Mouse (Mus musculus): Measurements from ENCODE around the gene Eif4enif1. TPM values are rescaled to one million over a fixed set of nuclear protein-coding genes. Genes with fewer than 3 reads are reported as not detected.
"Not testable (repeated sequence)": the region's sequence is repeated elsewhere in the genome, so short reads cannot be mapped to it uniquely, and the experiment has no call there.

Gene Eif4enif1
- 10 to 100 TPM; 53.7 to 60.1 TPM for total RNA-seq (2021)

GRCm38 (mm10) chr11:3202231-3202701 is at the start of gene Eif4enif1:
Eif4enif1 (plus strand) TSS chr11:3202392.
- intact Hi-C loops (cut with DNase I) = no loop called here
- DNase-seq = peak; percentile 95 to 96

GRCm38 (mm10) chr11:3153666-3154397 is 48.4 kb upstream of the Eif4enif1 start:
- peak; percentile 61 for DNase-seq

GRCm38 (mm10) chr11:3156991-3157390 is 45.2 kb upstream of the Eif4enif1 start:
- DNase-seq; intact Hi-C loops (cut with DNase I): not testable (repeated sequence)

More at GRCm38 (mm10) chr11:3153666-3154397, 48.4 kb upstream of the Eif4enif1 start:
- intact Hi-C loops (cut with DNase I) = not testable (repeated sequence)

GRCm38 (mm10) chr11:3157996-3158395 is 44.2 kb upstream of the Eif4enif1 start:
- DNase-seq; intact Hi-C loops (cut with DNase I): not testable (repeated sequence)

- intact Hi-C loops (cut with DNase I); DNase-seq: not testable (repeated sequence)
Observed at GRCm38 (mm10) chr11:3158800-3159199, 43.4 kb upstream of the Eif4enif1 start.

- peak; percentile 59 to 63 for DNase-seq
- intact Hi-C loops (cut with DNase I) = not testable (repeated sequence)
Observed at GRCm38 (mm10) chr11:3161370-3161769, 40.8 kb upstream of the Eif4enif1 start.

- peak; percentile 63 to 66 for DNase-seq
Observed at GRCm38 (mm10) chr11:3162236-3162897, 39.8 kb upstream of the Eif4enif1 start.

GRCm38 (mm10) chr11:3163122-3163521 is 39.1 kb upstream of the Eif4enif1 start:
- intact Hi-C loops (cut with DNase I) = not testable (repeated sequence)
- DNase-seq = peak in 1 of 2 experiments; percentile 55

More at GRCm38 (mm10) chr11:3162236-3162897, 39.8 kb upstream of the Eif4enif1 start:
- intact Hi-C loops (cut with DNase I) = not testable (repeated sequence)

GRCm38 (mm10) chr11:3163661-3164060 is 38.5 kb upstream of the Eif4enif1 start:
- peak; percentile 52 to 57 for DNase-seq
- intact Hi-C loops (cut with DNase I) = not testable (repeated sequence)

GRCm38 (mm10) chr11:3165210-3165782 is 36.9 kb upstream of the Eif4enif1 start:
- intact Hi-C loops (cut with DNase I); DNase-seq: not testable (repeated sequence)

GRCm38 (mm10) chr11:3166321-3166720 is 35.9 kb upstream of the Eif4enif1 start:
- DNase-seq; intact Hi-C loops (cut with DNase I): not testable (repeated sequence)

GRCm38 (mm10) chr11:3167129-3167528 is 35.1 kb upstream of the Eif4enif1 start:
- intact Hi-C loops (cut with DNase I); DNase-seq: not testable (repeated sequence)

- DNase-seq = peak; percentile 51 to 52
- intact Hi-C loops (cut with DNase I) = not testable (repeated sequence)
Observed at GRCm38 (mm10) chr11:3167571-3168001, 34.6 kb upstream of the Eif4enif1 start.

- intact Hi-C loops (cut with DNase I); DNase-seq: not testable (repeated sequence)
Observed at GRCm38 (mm10) chr11:3169042-3169441, 33.1 kb upstream of the Eif4enif1 start.

- DNase-seq = peak in 1 of 2 experiments; percentile 52
- intact Hi-C loops (cut with DNase I) = not testable (repeated sequence)
Observed at GRCm38 (mm10) chr11:3171931-3172330, 30.3 kb upstream of the Eif4enif1 start.

GRCm38 (mm10) chr11:3172526-3172925 is 29.7 kb upstream of the Eif4enif1 start:
- intact Hi-C loops (cut with DNase I); DNase-seq: not testable (repeated sequence)

GRCm38 (mm10) chr11:3173425-3174318 is 28.5 kb upstream of the Eif4enif1 start:
- intact Hi-C loops (cut with DNase I) = not testable (repeated sequence)
- peak in 1 of 2 experiments; percentile 62 for DNase-seq

- not testable (repeated sequence) for DNase-seq
Observed at GRCm38 (mm10) chr11:3178968-3179725, 23.0 kb upstream of the Eif4enif1 start.

GRCm38 (mm10) chr11:3179726-3180092 is 22.5 kb upstream of the Eif4enif1 start:
- intact Hi-C loops (cut with DNase I) = not testable (repeated sequence)
- peak in 1 of 2 experiments; percentile 36 for DNase-seq

More at GRCm38 (mm10) chr11:3178968-3179725, 23.0 kb upstream of the Eif4enif1 start:
- intact Hi-C loops (cut with DNase I) = not testable (repeated sequence)

Measured in heart, postnatal 10 days (tissue).